Mouse (Mus musculus): ENCODE measurements around the gene Ptprj. TPM values are rescaled to one million over a fixed set of nuclear protein-coding genes. Genes with fewer than 3 reads are reported as not detected.

The Ptprj gene
- total and polyA plus RNA-seq, 2 experiments: 12.1 to 35.2 TPM

DNA sequence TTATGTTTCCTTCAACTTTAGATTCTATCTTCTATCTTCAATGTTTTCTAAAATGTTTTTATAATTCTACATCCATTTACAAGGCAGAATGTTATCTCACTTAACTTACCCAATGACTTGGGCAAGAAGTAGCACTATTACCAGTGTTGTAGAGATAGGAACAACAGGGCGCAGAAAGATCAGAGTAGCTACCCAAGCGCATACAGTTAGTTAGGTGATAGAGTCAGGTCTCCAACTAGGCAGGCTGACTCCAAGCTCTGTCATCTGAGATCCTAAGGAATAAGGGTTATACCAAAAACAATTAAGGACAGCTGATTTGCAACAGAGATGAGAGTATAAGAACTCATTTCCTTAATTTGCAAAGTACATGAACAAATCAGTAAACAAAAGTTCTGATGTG lies 9.6 kb downstream of the Ptprj start:
- 96% methylated on average over 2 of the region's 2 CpGs for WGBS
- no peaks in the 10 kb centered on the region for H3K36me3 ChIP-seq (ENCODE audit: control insufficient read depth, insufficient read depth, low read length)
- H3K4me1 ChIP-seq (ENCODE audit: control insufficient read depth, insufficient read depth, low read length): peaks cover 28% of the 10 kb centered on the region
- no peaks in the 10 kb centered on the region for H3K27me3 ChIP-seq (ENCODE audit: control insufficient read depth, insufficient read depth, low read length)
- H3K27ac ChIP-seq (replicated peaks; ENCODE audit: insufficient read depth, low read depth, low read length): no peak overlapping the region
- no peak for TF ChIP-seq CTCF (IDR thresholded peaks at IDR 0.05; ENCODE audit: low read depth, low read length)
- TF ChIP-seq POLR2A (IDR thresholded peaks at IDR 0.05; ENCODE audit: extremely low read depth, insufficient read depth, low read length): no peak
- peaks cover 50% of the 10 kb centered on the region for H3K79me2 ChIP-seq (ENCODE audit: control insufficient read depth, insufficient read depth, low read length)
- no peak for DNase-seq (ENCODE audit: extremely low read depth, low read depth, low spot score)
- no peak overlapping the region for H3K4me3 ChIP-seq (ENCODE audit: insufficient read depth, low read depth, low read length)
- no peak overlapping the region for H3K9ac ChIP-seq (ENCODE audit: low read depth, low read length)

DNA sequence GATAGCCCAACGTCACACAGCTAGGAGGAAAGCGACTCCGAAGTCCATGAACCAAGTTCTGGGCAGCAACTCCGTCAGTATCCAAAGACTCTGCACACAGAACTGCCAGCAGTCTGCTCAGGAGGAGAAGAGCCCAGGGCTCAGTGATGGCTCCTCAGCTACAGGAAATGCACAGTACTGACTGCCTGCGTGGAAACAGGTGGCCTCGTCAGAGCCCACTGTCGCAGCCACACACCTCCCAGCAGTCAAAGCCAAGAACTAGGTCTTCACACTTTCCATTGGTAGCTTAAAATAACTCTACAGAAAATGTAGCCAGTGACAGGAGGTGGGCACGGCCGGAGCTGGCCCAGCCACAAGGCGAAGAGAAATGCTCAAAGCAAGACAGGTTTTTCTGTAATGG lies 10.2 kb downstream of the Ptprj start:
- TF ChIP-seq POLR2A (IDR thresholded peaks at IDR 0.05; ENCODE audit: extremely low read depth, insufficient read depth, low read length): no peak
- no peak for TF ChIP-seq CTCF (IDR thresholded peaks at IDR 0.05; ENCODE audit: low read depth, low read length)
- Histone ChIP-seq H3K9ac (ENCODE audit: low read depth, low read length) (no peak overlapping the region), H3K27me3 (ENCODE audit: control insufficient read depth, insufficient read depth, low read length) (no peaks in the 10 kb centered on the region), H3K27ac (replicated peaks; ENCODE audit: insufficient read depth, low read depth, low read length) (no peak overlapping the region), H3K79me2 (ENCODE audit: control insufficient read depth, insufficient read depth, low read length) (peaks cover 43% of the 10 kb centered on the region), H3K36me3 (ENCODE audit: control insufficient read depth, insufficient read depth, low read length) (no peaks in the 10 kb centered on the region), H3K4me3 (ENCODE audit: insufficient read depth, low read depth, low read length) (no peak overlapping the region), H3K4me1 (ENCODE audit: control insufficient read depth, insufficient read depth, low read length) (peaks cover 26% of the 10 kb centered on the region)
- no peak for DNase-seq (ENCODE audit: extremely low read depth, low read depth, low spot score)
- WGBS: 81% methylated on average over 10 of the region's 10 CpGs

DNA sequence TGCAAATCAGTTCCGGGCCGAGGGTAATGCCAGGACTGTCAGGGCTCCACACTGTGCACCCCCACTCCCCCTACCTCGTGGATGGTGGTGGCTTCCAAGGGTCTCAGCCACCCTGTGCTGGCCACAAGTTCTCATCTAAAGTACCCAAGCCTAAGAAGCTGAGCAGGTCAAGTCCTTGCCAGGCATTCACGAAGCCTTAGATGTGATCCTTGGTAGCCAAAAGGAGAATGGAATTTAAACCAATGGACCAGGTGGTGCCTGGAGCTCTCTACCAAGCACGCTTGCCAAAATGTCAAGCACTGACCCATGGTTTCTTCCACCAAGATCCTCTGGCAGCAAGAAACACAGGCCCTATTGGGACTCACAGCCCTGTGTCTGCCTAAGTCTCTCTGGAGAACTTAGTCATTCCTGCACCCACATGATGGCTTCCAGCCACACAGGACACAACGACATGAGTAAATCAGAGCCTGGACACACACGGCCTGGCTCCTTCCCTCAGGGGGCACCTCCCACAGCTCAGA lies 11.4 kb downstream of the Ptprj start:
- peaks cover 39% of the 10 kb centered on the region for H3K79me2 ChIP-seq (ENCODE audit: control insufficient read depth, insufficient read depth, low read length)
- no peak overlapping the region for H3K4me3 ChIP-seq (ENCODE audit: insufficient read depth, low read depth, low read length)
- DNase-seq (ENCODE audit: extremely low read depth, low read depth, low spot score): peak; percentile 65
- H3K36me3 ChIP-seq (ENCODE audit: control insufficient read depth, insufficient read depth, low read length): no peaks in the 10 kb centered on the region
- no peak overlapping the region for H3K9ac ChIP-seq (ENCODE audit: low read depth, low read length)
- WGBS: 62% methylated on average over 7 of the region's 7 CpGs
- H3K4me1 ChIP-seq (ENCODE audit: control insufficient read depth, insufficient read depth, low read length): peaks cover 26% of the 10 kb centered on the region
- no peaks in the 10 kb centered on the region for H3K27me3 ChIP-seq (ENCODE audit: control insufficient read depth, insufficient read depth, low read length)
- peak overlapping the region; percentile 25; the same call in 1 of the 2 replicates for H3K27ac ChIP-seq (replicated peaks; ENCODE audit: insufficient read depth, low read depth, low read length)
- TF ChIP-seq CTCF (IDR thresholded peaks at IDR 0.05; ENCODE audit: low read depth, low read length) (no peak), POLR2A (IDR thresholded peaks at IDR 0.05; ENCODE audit: extremely low read depth, insufficient read depth, low read length) (no peak)

DNA sequence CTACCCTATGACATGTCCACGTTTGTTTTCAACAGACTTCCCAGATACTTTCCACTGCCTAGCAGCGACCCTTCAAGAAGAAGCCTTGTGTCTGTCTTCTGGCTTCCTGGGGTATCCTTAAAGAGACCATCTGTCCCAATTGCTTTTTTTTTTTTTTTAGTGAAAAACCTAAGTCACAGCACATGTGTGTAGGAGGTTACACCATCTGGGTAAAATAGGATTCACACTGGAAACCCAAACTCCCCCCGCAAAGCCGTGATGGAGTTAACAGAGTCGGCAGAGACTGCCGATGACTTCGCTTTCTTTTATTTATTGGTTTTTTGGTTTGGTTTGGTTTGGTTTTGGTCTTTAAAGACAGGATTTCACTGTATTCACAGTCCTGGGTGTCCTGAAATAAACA lies 12.4 kb downstream of the Ptprj start:
- Histone ChIP-seq H3K4me1 (ENCODE audit: control insufficient read depth, insufficient read depth, low read length) (peaks cover 32% of the 10 kb centered on the region), H3K79me2 (ENCODE audit: control insufficient read depth, insufficient read depth, low read length) (peaks cover 40% of the 10 kb centered on the region), H3K4me3 (ENCODE audit: insufficient read depth, low read depth, low read length) (no peak overlapping the region), H3K27me3 (ENCODE audit: control insufficient read depth, insufficient read depth, low read length) (no peaks in the 10 kb centered on the region), H3K27ac (replicated peaks; ENCODE audit: insufficient read depth, low read depth, low read length) (no peak overlapping the region; the same call in 1 of the 2 replicates), H3K36me3 (ENCODE audit: control insufficient read depth, insufficient read depth, low read length) (no peaks in the 10 kb centered on the region), H3K9ac (ENCODE audit: low read depth, low read length) (no peak overlapping the region)
- WGBS: 94% methylated on average over 7 of the region's 7 CpGs
- no peak for DNase-seq (ENCODE audit: extremely low read depth, low read depth, low spot score)
- no peak for TF ChIP-seq POLR2A (IDR thresholded peaks at IDR 0.05; ENCODE audit: extremely low read depth, insufficient read depth, low read length)

DNA sequence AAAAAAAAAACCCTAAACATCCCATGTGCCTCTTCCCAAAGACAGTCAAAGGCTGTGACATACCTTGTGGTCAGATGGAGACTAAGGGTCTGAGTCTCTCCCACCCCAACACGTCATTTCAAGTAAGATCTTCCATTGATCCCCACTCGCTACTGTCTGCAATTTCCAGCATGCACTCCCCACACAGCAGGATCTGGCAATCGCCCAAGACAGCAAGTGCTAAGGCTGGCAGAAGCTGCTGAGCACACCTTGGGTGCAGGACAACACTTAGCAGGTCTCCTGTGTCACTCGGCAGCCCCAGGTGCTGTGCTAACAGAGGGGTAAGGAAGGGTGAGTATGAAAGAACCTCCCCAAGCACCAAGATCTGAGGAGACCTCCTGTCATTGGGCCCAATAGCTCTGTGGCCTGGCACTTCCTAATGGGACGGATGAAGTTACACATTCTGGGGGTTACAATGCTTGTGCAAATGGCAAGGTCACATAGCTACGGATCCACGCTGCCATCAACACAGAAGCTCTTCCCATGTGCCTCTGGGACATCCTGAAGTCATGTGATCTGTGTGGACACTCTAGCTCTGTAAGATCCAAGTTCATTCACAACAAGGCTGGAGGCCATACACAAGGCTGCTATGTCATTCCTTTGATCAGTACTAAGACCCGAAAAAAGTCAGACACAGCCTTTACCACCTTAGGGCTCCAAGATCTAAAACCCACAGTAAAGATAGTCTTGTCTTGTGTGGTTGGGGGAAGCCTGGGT lies 13.5 kb downstream of the Ptprj start:
- Histone ChIP-seq H3K36me3 (ENCODE audit: control insufficient read depth, insufficient read depth, low read length) (no peaks in the 10 kb centered on the region), H3K27ac (replicated peaks; ENCODE audit: insufficient read depth, low read depth, low read length) (peak overlapping the region; percentile 100), H3K4me3 (ENCODE audit: insufficient read depth, low read depth, low read length) (no peak overlapping the region), H3K79me2 (ENCODE audit: control insufficient read depth, insufficient read depth, low read length) (peaks cover 35% of the 10 kb centered on the region), H3K4me1 (ENCODE audit: control insufficient read depth, insufficient read depth, low read length) (peaks cover 39% of the 10 kb centered on the region), H3K9ac (ENCODE audit: low read depth, low read length) (peak overlapping the region; percentile 35; the same call in 1 of the 2 replicates), H3K27me3 (ENCODE audit: control insufficient read depth, insufficient read depth, low read length) (no peaks in the 10 kb centered on the region)
- no peak for TF ChIP-seq POLR2A (IDR thresholded peaks at IDR 0.05; ENCODE audit: extremely low read depth, insufficient read depth, low read length)
- TF ChIP-seq CTCF (IDR thresholded peaks at IDR 0.05; ENCODE audit: low read depth, low read length): no peak
- WGBS: 22% methylated on average over 8 of the region's 8 CpGs
- peak; percentile 78 for DNase-seq (ENCODE audit: extremely low read depth, low read depth, low spot score)

DNA sequence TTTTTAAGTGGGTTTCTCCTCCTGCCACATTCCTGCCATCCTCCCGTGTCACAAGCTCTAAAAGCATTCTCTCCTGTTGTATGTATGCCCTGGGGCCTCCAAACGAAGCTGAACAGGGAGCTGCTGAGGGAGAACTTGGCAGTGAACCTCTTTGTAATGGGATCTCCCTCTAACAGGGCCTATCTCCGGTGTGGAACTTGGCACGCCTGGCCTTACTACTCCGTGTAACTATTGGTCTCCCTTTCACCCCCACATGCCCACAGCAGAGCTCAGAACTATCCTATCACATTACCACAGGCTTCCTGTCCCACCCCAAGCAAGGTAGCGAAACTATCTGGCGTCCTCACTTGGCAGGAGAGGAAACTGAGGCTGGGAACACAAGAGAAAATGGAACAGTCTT lies 14.4 kb downstream of the Ptprj start:
- no peaks in the 10 kb centered on the region for H3K27me3 ChIP-seq (ENCODE audit: control insufficient read depth, insufficient read depth, low read length)
- peak overlapping the region; percentile 78 for H3K9ac ChIP-seq (ENCODE audit: low read depth, low read length)
- WGBS: 10% methylated on average over 7 of the region's 7 CpGs
- peaks cover 37% of the 10 kb centered on the region for H3K79me2 ChIP-seq (ENCODE audit: control insufficient read depth, insufficient read depth, low read length)
- peak; percentile 78 for DNase-seq (ENCODE audit: extremely low read depth, low read depth, low spot score)
- H3K4me1 ChIP-seq (ENCODE audit: control insufficient read depth, insufficient read depth, low read length): peaks cover 43% of the 10 kb centered on the region
- no peaks in the 10 kb centered on the region for H3K36me3 ChIP-seq (ENCODE audit: control insufficient read depth, insufficient read depth, low read length)
- TF ChIP-seq CTCF (IDR thresholded peaks at IDR 0.05; ENCODE audit: low read depth, low read length) (no peak), POLR2A (IDR thresholded peaks at IDR 0.05; ENCODE audit: extremely low read depth, insufficient read depth, low read length) (no peak)
- H3K4me3 ChIP-seq (ENCODE audit: insufficient read depth, low read depth, low read length): no peak overlapping the region
- peak overlapping the region; percentile 100 for H3K27ac ChIP-seq (replicated peaks; ENCODE audit: insufficient read depth, low read depth, low read length)
